Mouse (Mus musculus) ES-E14 (cell line): Measurements from ENCODE around the gene Serpine1. TPM values are rescaled to one million over a fixed set of nuclear protein-coding genes. Genes with fewer than 3 reads are reported as not detected.
A peak's percentile ranks its signal among the peaks of the same experiment; 100 is the strongest.

ENCODE experiments used
- DNase-seq: peaks from one replicate; pipeline ENCODE4 v3.0.0-alpha.2; 2013; ENCODE audit warnings: low read depth, low spot score
- H3K27ac ChIP-seq: 2 replicates; pipeline ENCODE4 v1.5.1; 2012; ENCODE audit warnings: low read depth, mild to moderate bottlenecking, low read length, moderate library complexity, mixed read lengths; ENCODE audit not compliant: poor library complexity, insufficient read depth, severe bottlenecking
- H3K36me3 ChIP-seq: 2 replicates; pipeline ENCODE4 v1.6.1; 2012; ENCODE audit warnings: mild to moderate bottlenecking, low read length, moderate library complexity, mixed read lengths; ENCODE audit not compliant: control insufficient read depth, poor library complexity, insufficient read depth, severe bottlenecking
- H3K4me1 ChIP-seq, 2 experiments: fragments of 150-350 bp in 1 of 2; sonication (generic) in 1 of 2; 2 replicates each; pipeline ENCODE4 v1.6.1; 2012; ENCODE audit warnings: low read length in 2 of 2, mild to moderate bottlenecking in 1 of 2, mixed read lengths in 1 of 2; ENCODE audit not compliant: control insufficient read depth in 2 of 2, insufficient read depth in 2 of 2, poor library complexity in 1 of 2
- H3K4me3 ChIP-seq, 2 experiments: fragments of 150-350 bp in 1 of 2; sonication (generic) in 1 of 2; 2 replicates each; pipeline ENCODE4 v1.5.1; 2012; ENCODE audit warnings: low read length in 2 of 2, low read depth in 1 of 2, mild to moderate bottlenecking in 1 of 2, mixed read lengths in 1 of 2; ENCODE audit not compliant: insufficient read depth in 1 of 2, poor library complexity in 1 of 2, severe bottlenecking in 1 of 2
- H3K9ac ChIP-seq: 2 replicates; pipeline ENCODE4 v1.6.1; 2012; ENCODE audit warnings: low read depth, mild to moderate bottlenecking, low read length, mixed read lengths; ENCODE audit not compliant: poor library complexity, insufficient read depth, severe bottlenecking
- H3K9me3 ChIP-seq: fragments of 150-350 bp; sonication (generic); 2 replicates; pipeline ENCODE4 v1.6.1; 2012; ENCODE audit warnings: low read depth, mild to moderate bottlenecking, low read length; ENCODE audit not compliant: control insufficient read depth, insufficient read depth
- CHD2 ChIP-seq: IDR thresholded peaks from 2 replicates; pipeline ENCODE4 v1.6.1; 2014; ENCODE audit warnings: mild to moderate bottlenecking, low read depth, low read length, inconsistent platforms
- HCFC1 ChIP-seq: IDR thresholded peaks from 2 replicates; pipeline ENCODE4 v1.6.1; 2012; ENCODE audit warnings: low read length, inconsistent platforms, borderline replicate concordance; ENCODE audit not compliant: insufficient read depth
- MAFK ChIP-seq: IDR thresholded peaks from 2 replicates; pipeline ENCODE4 v1.6.1; 2014; ENCODE audit warnings: mild to moderate bottlenecking, low read depth, low read length, inconsistent platforms; ENCODE audit not compliant: insufficient read depth
- ZC3H11A ChIP-seq: IDR thresholded peaks from 2 replicates; pipeline ENCODE4 v1.6.1; 2012; ENCODE audit warnings: low read depth, mild to moderate bottlenecking, inconsistent platforms, low read length, borderline replicate concordance
- ZNF384 ChIP-seq: IDR thresholded peaks from 2 replicates; pipeline ENCODE4 v1.6.1; 2012; ENCODE audit warnings: low read depth, low read length, inconsistent platforms
- in situ Hi-C, 2 experiments: fragments of 600-800 bp; cut with MboI; formaldehyde crosslinking; loops; one replicate each; pipeline ENCODE4 v1.15.1; 2025; ENCODE audit warnings: low sequenced_read_pairs in 2 of 2, inconsistent platforms in 1 of 2; ENCODE audit not compliant: unreplicated experiment in 2 of 2
- total RNA-seq: library from RNA; depleted of rRNA; stranded (reverse); fragments of 300-350 nt; gene quantifications from 2 replicates; pipeline ENCODE4 v1.2.3, GENCODE M21; 2012

The Serpine1 gene
- total RNA-seq, 1 experiment, result 166 TPM

DNA sequence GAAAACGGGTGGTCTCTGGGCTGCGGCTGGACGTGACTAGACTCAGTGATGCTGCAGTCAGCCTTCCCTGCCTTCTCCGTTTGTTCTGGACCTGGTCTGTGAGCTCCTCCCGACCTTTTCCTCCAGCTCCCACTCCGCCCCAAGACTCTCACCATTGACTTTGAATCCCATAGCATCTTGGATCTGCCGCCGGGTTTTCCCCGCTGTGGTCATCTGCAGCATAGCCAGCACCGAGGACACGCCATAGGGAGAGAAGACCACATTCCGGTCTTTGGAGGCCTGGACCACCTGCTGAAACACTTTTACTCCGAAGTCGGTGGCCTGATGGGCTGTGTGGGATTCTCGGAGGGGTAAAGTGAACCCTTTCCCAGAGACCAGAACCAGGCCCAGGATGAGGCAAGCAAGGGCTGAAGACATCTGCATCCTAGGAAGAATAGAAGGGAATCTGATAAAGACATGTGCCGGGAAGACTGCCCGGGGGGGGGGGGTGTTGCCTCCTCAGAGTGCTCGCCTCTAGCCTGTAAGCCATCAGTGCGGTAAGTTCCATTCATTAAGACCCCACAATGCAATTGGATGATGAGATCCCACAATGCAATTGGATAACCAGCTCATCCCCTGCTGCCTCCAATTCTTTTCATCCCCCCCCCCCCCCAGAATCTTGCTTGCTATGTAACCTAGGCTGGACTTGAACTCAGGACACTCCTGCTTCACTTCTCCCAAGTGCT, 1.0 kb downstream of the Serpine1 start:
- Histone ChIP-seq H3K4me1 (peaks cover 4 to 32% of the 10 kb centered on the region in 2 experiments; a peak in 3 of 4 replicates), H3K9me3 (no peaks in the 10 kb centered on the region), H3K36me3 (peaks cover 7% of the 10 kb centered on the region; the same call in 1 of the 2 replicates), H3K27ac (no peak overlapping the region), H3K4me3 (peak overlapping the region in 1 of 2 experiments; percentile 22; a peak in 2 of 4 replicates), H3K9ac (peak overlapping the region; percentile 31; the same call in 1 of the 2 replicates)
- no peak for DNase-seq
- in situ Hi-C loops, result no loop called here
- TF ChIP-seq ZNF384 (no peak), ZC3H11A (no peak), MAFK (no peak), HCFC1 (no peak), CHD2 (no peak)

DNA sequence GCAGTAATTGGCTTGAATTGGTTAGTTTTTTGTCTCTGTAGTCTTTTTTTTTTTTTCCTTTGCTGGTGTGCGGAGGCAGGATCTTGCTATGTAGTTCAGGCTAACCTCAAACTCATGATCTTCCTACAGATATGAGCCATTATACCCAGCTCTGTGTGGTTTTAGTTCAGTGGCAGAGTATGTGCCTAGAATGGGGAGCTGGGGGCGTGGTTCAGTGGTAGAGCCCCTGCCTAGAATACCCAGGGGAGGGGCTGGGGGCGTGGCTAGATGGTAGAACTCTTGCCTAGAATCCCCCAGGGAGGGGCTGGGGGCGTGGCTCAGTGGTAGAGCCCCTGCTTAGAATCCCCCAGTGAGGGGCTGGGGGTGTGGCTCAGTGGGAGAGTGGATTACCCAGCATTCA, 3.4 kb downstream of the Serpine1 start:
- Histone ChIP-seq H3K4me1 (peaks cover 0 to 12% of the 10 kb centered on the region in 2 experiments; a peak in 2 of 4 replicates), H3K27ac (no peak overlapping the region), H3K9ac (no peak overlapping the region), H3K4me3 (no peak overlapping the region), H3K36me3 (peaks cover 7% of the 10 kb centered on the region; the same call in 1 of the 2 replicates), H3K9me3 (no peaks in the 10 kb centered on the region)
- in situ Hi-C loops, result no loop called here
- TF ChIP-seq ZC3H11A, result no peak
- TF ChIP-seq MAFK, result no peak
- TF ChIP-seq ZNF384, result no peak
- TF ChIP-seq HCFC1, result no peak
- TF ChIP-seq CHD2, result no peak
- no peak for DNase-seq

DNA sequence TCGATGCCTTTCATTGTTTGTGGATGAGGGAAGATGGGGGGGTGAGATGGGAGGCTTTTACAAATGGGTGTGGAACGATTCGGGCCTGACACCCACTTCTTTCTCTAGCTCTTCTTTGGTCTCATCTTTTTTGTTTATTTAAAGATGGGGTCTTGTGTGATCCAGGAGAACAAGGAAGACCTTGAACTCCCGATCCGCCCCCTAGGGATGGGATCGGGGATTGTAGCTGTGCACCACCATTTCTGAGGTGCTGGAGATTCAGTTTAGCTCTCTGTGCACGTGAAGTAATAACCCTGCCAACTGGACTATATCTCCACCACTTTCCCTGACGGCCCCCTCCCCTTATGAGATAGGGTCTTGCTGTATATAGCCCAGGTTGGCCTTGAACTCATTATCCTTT, 6.1 kb downstream of the Serpine1 start:
- Histone ChIP-seq H3K36me3 (peaks cover 13% of the 10 kb centered on the region), H3K9me3 (no peaks in the 10 kb centered on the region), H3K4me1 (peaks cover 0 to 4% of the 10 kb centered on the region in 2 experiments; a peak in 2 of 4 replicates), H3K4me3 (no peak overlapping the region), H3K9ac (no peak overlapping the region), H3K27ac (no peak overlapping the region)
- in situ Hi-C loops, result no loop called here
- no peak for TF ChIP-seq CHD2
- TF ChIP-seq ZNF384, result no peak
- TF ChIP-seq MAFK, result no peak
- TF ChIP-seq ZC3H11A, result no peak
- TF ChIP-seq HCFC1, result no peak
- DNase-seq, result no peak

DNA sequence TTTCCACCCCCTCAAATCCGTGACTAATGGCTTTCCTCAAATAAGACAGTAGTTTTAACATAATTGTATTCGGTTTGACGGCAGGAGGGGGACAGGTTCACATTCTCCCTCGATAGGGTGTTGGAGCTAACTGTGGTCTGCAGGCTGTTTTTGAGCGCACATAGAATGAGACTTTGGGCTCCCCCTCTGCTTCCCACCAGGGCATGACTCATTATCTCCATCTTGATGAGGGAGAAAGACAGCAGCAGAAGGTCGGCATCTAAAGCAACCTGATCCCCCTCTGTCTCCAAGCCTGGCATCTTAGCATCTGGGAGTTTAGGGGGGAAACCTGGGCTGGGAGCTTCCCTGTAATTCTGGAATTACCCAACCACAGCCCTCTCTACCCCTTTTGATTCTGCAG, 6.6 kb downstream of the Serpine1 start:
- no peak for DNase-seq
- Histone ChIP-seq H3K9me3 (no peaks in the 10 kb centered on the region), H3K9ac (no peak overlapping the region), H3K4me3 (no peak overlapping the region), H3K36me3 (peaks cover 13% of the 10 kb centered on the region), H3K27ac (no peak overlapping the region), H3K4me1 (peaks cover 0 to 3% of the 10 kb centered on the region in 2 experiments; a peak in 2 of 4 replicates)
- no peak for TF ChIP-seq HCFC1
- in situ Hi-C loops, result no loop called here

DNA sequence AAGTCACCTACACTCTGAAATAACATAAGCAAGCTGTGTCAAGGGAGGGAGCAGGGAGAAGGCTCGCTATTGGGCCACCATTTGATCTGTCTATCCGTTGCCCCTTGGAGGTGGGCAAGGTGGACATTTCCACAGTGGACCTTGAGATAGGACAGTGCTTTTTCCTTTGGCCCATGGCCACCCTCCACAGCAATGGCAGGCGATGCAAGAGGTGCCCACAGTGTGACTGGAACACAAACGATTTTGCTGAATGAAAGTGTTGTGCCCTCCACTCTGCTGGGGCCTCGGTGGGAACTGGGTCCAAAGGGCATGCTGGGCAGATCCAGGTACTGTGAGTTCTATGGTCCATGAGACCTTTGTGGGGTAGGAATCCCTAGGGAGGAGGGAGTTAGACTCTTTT, 9.5 kb downstream of the Serpine1 start:
- no peak overlapping the region for H3K9ac ChIP-seq
- peaks cover 10% of the 10 kb centered on the region for H3K36me3 ChIP-seq
- in situ Hi-C loops, result no loop called here
- no peak overlapping the region for H3K27ac ChIP-seq
- no peak for DNase-seq
- TF ChIP-seq MAFK (no peak), HCFC1 (no peak), CHD2 (no peak), ZNF384 (no peak), ZC3H11A (no peak)
- no peaks in the 10 kb centered on the region for H3K9me3 ChIP-seq
- H3K4me1 ChIP-seq, result peaks cover 0 to 5% of the 10 kb centered on the region in 2 experiments; a peak in 1 of 4 replicates
- H3K4me3 ChIP-seq, result no peak overlapping the region
